Mouse (Mus musculus) myocyte (in vitro differentiated cells): ENCODE measurements around the gene Gm10644. TPM values are rescaled to one million over a fixed set of nuclear protein-coding genes. Genes with fewer than 3 reads are reported as not detected.
A peak's percentile ranks its signal among the peaks of the same experiment; 100 is the strongest.

Experiments used
- H3K27me3 ChIP-seq: one replicate; pipeline ENCODE4 v1.6.1; 2011; ENCODE audit not compliant: control insufficient read depth, insufficient read depth, insufficient read length
- H3K36me3 ChIP-seq: one replicate; pipeline ENCODE4 v1.6.1; 2011; ENCODE audit not compliant: control insufficient read depth, insufficient read depth
- H3K4me2 ChIP-seq: one replicate; pipeline ENCODE4 v1.6.1; 2011; ENCODE audit warnings: low read depth, control low read depth
- H3K4me3 ChIP-seq: one replicate; pipeline ENCODE4 v1.5.1; 2011; ENCODE audit warnings: mild to moderate bottlenecking, control low read depth, moderate library complexity
- H3K79me2 ChIP-seq: one replicate; pipeline ENCODE4 v1.6.1; 2011; ENCODE audit not compliant: control insufficient read depth, insufficient read depth
- H3ac ChIP-seq: one replicate; pipeline ENCODE4 v1.6.1; 2011; ENCODE audit not compliant: control insufficient read depth, insufficient read length
- CEBPB ChIP-seq: IDR thresholded peaks from 2 replicates; pipeline ENCODE4 v1.6.1; 2011; ENCODE audit warnings: mild to moderate bottlenecking, moderate library complexity; ENCODE audit not compliant: poor library complexity, insufficient read depth, severe bottlenecking
- E2F4 ChIP-seq: IDR thresholded peaks from one replicate; pipeline ENCODE4 v1.6.1; 2011; ENCODE audit warnings: mild to moderate bottlenecking, control low read depth, moderate library complexity; ENCODE audit not compliant: insufficient read depth
- MAX ChIP-seq: IDR thresholded peaks from one replicate; pipeline ENCODE4 v1.6.1; 2011; ENCODE audit warnings: low read depth, mild to moderate bottlenecking, control low read depth
- MYOD1 ChIP-seq, 3 experiments: IDR thresholded peaks; one replicate each; pipeline ENCODE4 v1.6.1; 2011; ENCODE audit warnings: control low read depth in 2 of 3, low read depth in 2 of 3, mild to moderate bottlenecking in 2 of 3, moderate library complexity in 1 of 3; ENCODE audit not compliant: insufficient read length in 2 of 3, control insufficient read depth in 1 of 3
- MYOG ChIP-seq, 3 experiments: IDR thresholded peaks; one replicate each; pipeline ENCODE4 v1.6.1; 2011; ENCODE audit warnings: control low read depth in 2 of 3, low read depth in 2 of 3, mild to moderate bottlenecking in 2 of 3; ENCODE audit not compliant: insufficient read length in 2 of 3, control insufficient read depth in 1 of 3, insufficient read depth in 1 of 3
- POLR2A ChIP-seq: IDR thresholded peaks from one replicate; pipeline ENCODE4 v1.6.1; 2011; ENCODE audit warnings: low read depth, mild to moderate bottlenecking, control low read depth, moderate library complexity; ENCODE audit not compliant: insufficient read length
- POLR2AphosphoS2 ChIP-seq: IDR thresholded peaks from one replicate; pipeline ENCODE4 v1.6.1; 2011; ENCODE audit warnings: low read depth, control low read depth; ENCODE audit not compliant: insufficient read length
- REST ChIP-seq: IDR thresholded peaks from one replicate; pipeline ENCODE4 v1.6.1; 2011; ENCODE audit warnings: mild to moderate bottlenecking, control low read depth, moderate library complexity; ENCODE audit not compliant: insufficient read depth, insufficient read length
- SRF ChIP-seq: IDR thresholded peaks from one replicate; pipeline ENCODE4 v1.6.1; 2011; ENCODE audit warnings: low read depth; ENCODE audit not compliant: control insufficient read depth, insufficient read length
- TCF12 ChIP-seq: IDR thresholded peaks from one replicate; pipeline ENCODE4 v1.6.1; 2011; ENCODE audit warnings: mild to moderate bottlenecking, control low read depth; ENCODE audit not compliant: poor library complexity, insufficient read depth, severe bottlenecking
- TCF3 ChIP-seq: IDR thresholded peaks from one replicate; pipeline ENCODE4 v1.6.1; 2011; ENCODE audit warnings: low read depth, control low read depth; ENCODE audit not compliant: insufficient read length
- USF1 ChIP-seq: IDR thresholded peaks from one replicate; pipeline ENCODE4 v1.6.1; 2011; ENCODE audit warnings: low read depth, mild to moderate bottlenecking, control low read depth, moderate library complexity
- polyA plus RNA-seq: library from polyadenylated mRNA; unstranded; fragments of >200 nt; fragmentation: generic; extraction: Trizol; gene quantifications from one replicate; pipeline ENCODE4 v1.2.1, GENCODE M21; 2012; ENCODE audit warnings: missing spikeins

Gm10644 gene
- polyA plus RNA-seq, 1 experiment: 0.11 TPM

GRCm38 (mm10) chr8:83980250-83980649, 25.2 kb upstream of the Gm10644 start:
- peaks cover 39% of the 10 kb centered on the region for H3K79me2 ChIP-seq
- H3K4me3 ChIP-seq: no peak overlapping the region
- H3K27me3 ChIP-seq: no peaks in the 10 kb centered on the region
- no peak overlapping the region for H3K4me2 ChIP-seq
- no peak overlapping the region for H3ac ChIP-seq
- TF ChIP-seq POLR2A: no peak
- TF ChIP-seq MAX: no peak
- TF ChIP-seq E2F4: no peak
- no peak for TF ChIP-seq USF1
- TF ChIP-seq POLR2AphosphoS2: no peak
- peak; percentile 72 for TF ChIP-seq TCF3
- TF ChIP-seq REST: no peak
- TF ChIP-seq MYOG (IDR thresholded peaks at IDR 0.05; ENCODE audit: control insufficient read depth in 1 of 3, insufficient read depth in 1 of 3, insufficient read length in 2 of 3, low read depth in 2 of 3): peak; percentile 44 to 98 (median 89)
- TF ChIP-seq SRF: no peak
- TF ChIP-seq CEBPB: no peak
- TF ChIP-seq MYOD1 (IDR thresholded peaks at IDR 0.05; ENCODE audit: control insufficient read depth in 1 of 3, insufficient read length in 2 of 3, low read depth in 2 of 3): peak; percentile 10 to 95 (median 85)
- peak; percentile 18 for TF ChIP-seq TCF12
- no peaks in the 10 kb centered on the region for H3K36me3 ChIP-seq

- Histone ChIP-seq H3K79me2 (peaks cover 56% of the 10 kb centered on the region), H3K4me2 (no peak overlapping the region), H3K36me3 (no peaks in the 10 kb centered on the region), H3ac (no peak overlapping the region), H3K27me3 (no peaks in the 10 kb centered on the region), H3K4me3 (no peak overlapping the region)
- TF ChIP-seq MAX (no peak), POLR2AphosphoS2 (no peak), MYOG (IDR thresholded peaks at IDR 0.05; ENCODE audit: control insufficient read depth in 1 of 3, insufficient read depth in 1 of 3, insufficient read length in 2 of 3, low read depth in 2 of 3) (no peak), TCF12 (no peak), CEBPB (no peak), MYOD1 (IDR thresholded peaks at IDR 0.05; ENCODE audit: control insufficient read depth in 1 of 3, insufficient read length in 2 of 3, low read depth in 2 of 3) (no peak), POLR2A (no peak), TCF3 (no peak), E2F4 (no peak), USF1 (no peak), REST (no peak), SRF (no peak)
Observed at GRCm38 (mm10) chr8:83978200-83978599, 23.2 kb upstream of the Gm10644 start.

- Histone ChIP-seq H3ac (no peak overlapping the region), H3K36me3 (no peaks in the 10 kb centered on the region), H3K27me3 (no peaks in the 10 kb centered on the region), H3K4me2 (peak overlapping the region; percentile 34), H3K4me3 (no peak overlapping the region), H3K79me2 (peaks cover 56% of the 10 kb centered on the region)
- TF ChIP-seq TCF12: no peak
- no peak for TF ChIP-seq CEBPB
Observed at GRCm38 (mm10) chr8:83977646-83978045, 22.6 kb upstream of the Gm10644 start.

GRCm38 (mm10) chr8:83976779-83977350, 21.9 kb upstream of the Gm10644 start:
- Histone ChIP-seq H3K27me3 (no peaks in the 10 kb centered on the region), H3K36me3 (no peaks in the 10 kb centered on the region), H3K4me2 (peak overlapping the region; percentile 34), H3ac (no peak overlapping the region), H3K4me3 (no peak overlapping the region), H3K79me2 (peaks cover 56% of the 10 kb centered on the region)
- no peak for TF ChIP-seq E2F4
- no peak for TF ChIP-seq REST
- no peak for TF ChIP-seq TCF3

GRCm38 (mm10) chr8:83976101-83976630, 21.2 kb upstream of the Gm10644 start:
- no peak for TF ChIP-seq CEBPB
- TF ChIP-seq POLR2AphosphoS2: peak; percentile 20
- H3ac ChIP-seq: no peak overlapping the region
- H3K4me3 ChIP-seq: no peak overlapping the region
- H3K27me3 ChIP-seq: no peaks in the 10 kb centered on the region
- H3K36me3 ChIP-seq: no peaks in the 10 kb centered on the region
- no peak overlapping the region for H3K4me2 ChIP-seq
- H3K79me2 ChIP-seq: peaks cover 56% of the 10 kb centered on the region
